Mouse (Mus musculus) embryonic facial prominence, embryonic 11.5 days (tissue): ENCODE results near the gene Exosc1. TPM values are rescaled to one million over a fixed set of nuclear protein-coding genes. Genes with fewer than 3 reads are reported as not detected.

Experiments
- ATAC-seq: fragments of 200-750 bp; cut with Nextera tagmentation; replicated peaks from 2 replicates; pipeline ENCODE4 v1.8.0; 2017; ENCODE audit warnings: low read depth; ENCODE audit not compliant: insufficient number of reproducible peaks, low FRiP score, low TSS enrichment
- DNase-seq: peaks from one replicate; pipeline ENCODE4 v3.0.0-alpha.2; 2015; ENCODE audit warnings: low spot score
- H3K27ac ChIP-seq: fragments of 300-500 bp; sonication (generic); replicated peaks from 2 replicates; pipeline ENCODE4 v1.5.1; 2014; ENCODE audit warnings: mild to moderate bottlenecking, low read depth, low read length, control low read depth
- H3K27me3 ChIP-seq: fragments of 300-500 bp; sonication (generic); 2 replicates; pipeline ENCODE4 v1.6.1; 2014; ENCODE audit warnings: mild to moderate bottlenecking, low read length, moderate library complexity, mixed read lengths; ENCODE audit not compliant: control insufficient read depth, insufficient read depth
- H3K36me3 ChIP-seq: fragments of 300-500 bp; sonication (generic); replicated peaks from 2 replicates; pipeline ENCODE4 v1.6.1; 2014; ENCODE audit warnings: low read depth, mild to moderate bottlenecking, low read length, moderate library complexity, mixed read lengths; ENCODE audit not compliant: control insufficient read depth, insufficient read depth
- H3K4me1 ChIP-seq: fragments of 300-500 bp; sonication (generic); 2 replicates; pipeline ENCODE4 v1.6.1; 2014; ENCODE audit warnings: low read length, mixed read lengths; ENCODE audit not compliant: control insufficient read depth, insufficient read depth
- H3K4me2 ChIP-seq: fragments of 300-500 bp; sonication (generic); 2 replicates; pipeline ENCODE4 v1.6.1; 2014; ENCODE audit warnings: low read depth, mild to moderate bottlenecking, control low read depth, low read length, moderate library complexity
- H3K4me3 ChIP-seq: fragments of 300-500 bp; sonication (generic); 2 replicates; pipeline ENCODE4 v1.5.1; 2014; ENCODE audit warnings: low read depth, low read length, control low read depth
- H3K9ac ChIP-seq: fragments of 300-500 bp; sonication (generic); replicated peaks from 2 replicates; pipeline ENCODE4 v1.6.1; 2014; ENCODE audit warnings: mild to moderate bottlenecking, control low read depth, low read length
- H3K9me3 ChIP-seq: fragments of 300-500 bp; sonication (generic); replicated peaks from 2 replicates; pipeline ENCODE4 v1.6.1; 2016; ENCODE audit warnings: mild to moderate bottlenecking, low read length, inconsistent platforms, mixed read lengths; ENCODE audit not compliant: control insufficient read depth
- WGBS: fragments of 180-500 bp; shearing (Covaris S2); extraction: QIAGEN DNeasy Blood & Tissue Kit; methylation state at CpG from one replicate; pipeline ENCODE4 v1.1.7; 2014; 5-methylcytosine and 5-hydroxymethylcytosine counted together
- polyA plus RNA-seq: library from polyadenylated mRNA; unstranded; fragments of >200 nt; fragmentation: Nextera tagmentation; extraction: Ambion mirVana; gene quantifications from 2 replicates; pipeline ENCODE4 v1.2.1, GENCODE M21; 2014

Gene Exosc1
- polyA plus RNA-seq, 1 experiment from 2014 or later: 80.3 TPM

DNA sequence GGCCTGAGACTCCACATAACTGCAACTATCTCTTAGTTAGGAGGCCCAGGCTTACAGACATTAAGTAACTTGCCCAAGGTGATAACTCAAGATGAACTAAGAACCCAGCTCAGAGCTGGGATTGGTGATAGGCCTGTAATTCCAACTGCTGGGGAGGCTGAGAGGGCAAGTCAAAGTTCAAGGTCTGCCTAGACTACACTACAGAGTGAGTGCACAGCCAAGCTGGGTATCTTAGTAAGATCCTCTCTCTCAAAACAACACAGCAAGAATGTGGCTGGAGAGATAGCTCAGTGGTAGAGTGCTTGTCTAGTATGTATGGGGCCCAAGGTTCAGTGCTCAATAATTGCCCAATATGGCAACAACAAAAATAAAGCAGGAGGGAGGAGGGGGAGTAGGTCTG is 45.0 kb downstream of the Exosc1 start:
- Histone ChIP-seq H3K4me3 (no peak overlapping the region), H3K36me3 (no peaks in the 10 kb centered on the region; the same call in none of the 2 replicates), H3K9ac (no peak overlapping the region), H3K27me3 (no peaks in the 10 kb centered on the region), H3K4me1 (no peaks in the 10 kb centered on the region), H3K4me2 (no peak overlapping the region), H3K27ac (no peak overlapping the region), H3K9me3 (no peaks in the 10 kb centered on the region)
- DNase-seq (no peak), ATAC-seq (no peak)

DNA sequence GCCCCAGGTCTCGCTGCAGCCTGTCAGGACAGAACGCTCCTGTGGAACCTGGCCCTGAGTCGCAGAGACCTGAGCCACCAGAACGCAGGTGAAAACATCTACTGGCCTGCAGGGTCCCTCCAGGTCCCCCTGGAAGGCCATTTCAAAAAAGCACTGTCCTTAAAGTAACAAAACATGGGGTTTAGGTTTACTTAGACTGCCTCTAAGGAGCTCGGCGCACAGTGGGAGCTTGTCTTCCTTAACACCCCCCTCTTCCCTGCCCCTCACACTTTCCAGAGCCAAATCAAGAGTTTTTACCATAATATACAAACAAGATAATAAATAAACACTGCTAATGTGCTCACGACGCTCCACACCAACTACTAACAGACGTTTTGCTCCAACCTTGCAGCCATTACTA is 49.3 kb downstream of the Exosc1 start:
- H3K36me3 ChIP-seq: no peaks in the 10 kb centered on the region; the same call in none of the 2 replicates
- H3K4me3 ChIP-seq: no peak overlapping the region
- 95% methylated on average over 9 of the region's 9 CpGs for WGBS
- H3K9ac ChIP-seq: no peak overlapping the region
- ATAC-seq (no peak), DNase-seq (no peak)
- H3K27me3 ChIP-seq: no peaks in the 10 kb centered on the region
- H3K4me2 ChIP-seq: no peak overlapping the region
- no peaks in the 10 kb centered on the region for H3K4me1 ChIP-seq
- no peak overlapping the region for H3K27ac ChIP-seq
- no peaks in the 10 kb centered on the region for H3K9me3 ChIP-seq

DNA sequence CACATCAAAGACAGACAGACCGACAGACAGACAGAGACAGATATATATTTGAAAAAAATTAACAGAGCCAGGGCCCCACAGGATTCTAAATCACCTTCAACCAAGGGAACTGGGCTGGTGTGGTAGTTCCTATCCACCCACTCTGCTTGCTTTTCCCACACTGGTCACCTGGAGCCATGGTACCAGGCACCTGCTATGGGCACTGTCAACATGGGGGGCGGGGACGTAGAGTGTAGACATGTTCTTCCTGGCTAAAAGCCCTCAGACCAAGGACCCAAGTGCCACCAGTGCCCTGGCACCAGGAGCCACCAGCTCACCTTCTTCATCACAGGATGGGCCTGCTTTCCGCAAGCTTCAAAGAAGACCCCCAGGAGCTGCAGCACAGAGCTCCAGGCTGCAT is 51.4 kb downstream of the Exosc1 start:
- Histone ChIP-seq H3K27me3 (no peaks in the 10 kb centered on the region), H3K4me2 (no peak overlapping the region), H3K27ac (no peak overlapping the region), H3K36me3 (peaks cover 2% of the 10 kb centered on the region), H3K4me3 (no peak overlapping the region), H3K9ac (no peak overlapping the region), H3K9me3 (no peaks in the 10 kb centered on the region), H3K4me1 (no peaks in the 10 kb centered on the region)
- ATAC-seq (no peak), DNase-seq (no peak)
- 95% methylated on average over 4 of the region's 4 CpGs for WGBS

DNA sequence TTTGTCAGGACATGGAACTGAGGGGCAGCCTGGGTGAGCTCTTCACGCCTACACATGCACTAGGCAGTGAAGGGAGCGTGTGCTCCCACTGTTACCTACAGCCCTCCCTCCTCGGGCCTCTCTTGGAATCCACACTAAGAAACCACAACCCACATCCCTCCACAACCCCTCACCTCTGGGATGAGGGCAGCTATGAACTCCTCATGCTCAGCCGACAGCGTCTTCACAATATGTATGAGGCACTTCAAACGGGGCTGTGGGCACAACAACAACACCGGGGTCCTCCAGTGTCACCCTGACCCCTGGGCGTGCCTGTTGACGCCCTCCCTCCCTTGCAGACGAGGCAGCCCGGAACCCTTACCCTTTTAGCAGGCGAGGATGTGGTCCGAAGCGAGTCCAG is 58.9 kb downstream of the Exosc1 start:
- H3K36me3 ChIP-seq: peaks cover 2% of the 10 kb centered on the region
- no peaks in the 10 kb centered on the region for H3K9me3 ChIP-seq
- no peak for ATAC-seq
- H3K9ac ChIP-seq: no peak overlapping the region
- no peak overlapping the region for H3K27ac ChIP-seq
- no peaks in the 10 kb centered on the region for H3K27me3 ChIP-seq
- H3K4me1 ChIP-seq: no peaks in the 10 kb centered on the region
- H3K4me2 ChIP-seq: no peak overlapping the region
- no peak for DNase-seq
- WGBS: 90% methylated on average over 14 of the region's 14 CpGs
- no peak overlapping the region for H3K4me3 ChIP-seq

Other genes with a start within 250 kb of the Exosc1 start
- gene Slit1, start 189.8 kb downstream of the Exosc1 start, polyA plus RNA-seq: 2.1 TPM in 2 replicates
- 47.6 and 48.1 TPM in 2 replicates for gene Arhgap19, start 131.4 kb downstream of the Exosc1 start, polyA plus RNA-seq
- 7.9 and 8.7 TPM in 2 replicates for gene Frat1, start 103.5 kb downstream of the Exosc1 start, polyA plus RNA-seq
- 5.1 and 5.3 TPM in 2 replicates for gene Frat2, start 85.3 kb downstream of the Exosc1 start, polyA plus RNA-seq
- 14.0 and 14.5 TPM in 2 replicates for gene Rrp12, start 37.2 kb downstream of the Exosc1 start, polyA plus RNA-seq
- gene Pgam1, start 21.5 kb downstream of the Exosc1 start, polyA plus RNA-seq: 787 and 839 TPM in 2 replicates
- gene Zdhhc16, start 57 bp upstream of the Exosc1 start, polyA plus RNA-seq: 64.0 and 71.1 TPM in 2 replicates
- gene Mms19, start 47.7 kb upstream of the Exosc1 start, polyA plus RNA-seq: 37.8 and 39.1 TPM in 2 replicates
- 7.1 and 8.8 TPM in 2 replicates for gene Ubtd1, start 48.3 kb upstream of the Exosc1 start, polyA plus RNA-seq
- gene Ankrd2, start 102.6 kb upstream of the Exosc1 start, polyA plus RNA-seq: not detected in 2 replicates
- 1.1 and 1.2 TPM in 2 replicates for gene Hoga1, start 112.2 kb upstream of the Exosc1 start, polyA plus RNA-seq
- gene 4933411K16Rik, start 118.8 kb upstream of the Exosc1 start, polyA plus RNA-seq: not detected in 2 replicates
- 42.8 and 48.9 TPM in 2 replicates for gene Morn4, start 152.9 kb upstream of the Exosc1 start, polyA plus RNA-seq
- 22.4 and 24.3 TPM in 2 replicates for gene Pi4k2a, start 157.0 kb upstream of the Exosc1 start, polyA plus RNA-seq
- 22.1 and 22.9 TPM in 2 replicates for gene Avpi1, start 195.6 kb upstream of the Exosc1 start, polyA plus RNA-seq
- gene Marveld1, start 214.0 kb upstream of the Exosc1 start, polyA plus RNA-seq: 10.9 and 16.6 TPM in 2 replicates
- gene Zfyve27, start 230.5 kb upstream of the Exosc1 start, polyA plus RNA-seq: 10.2 and 14.0 TPM in 2 replicates